Mouse (Mus musculus): ENCODE measurements around the gene Rad51b.

The Rad51b gene

DNA sequence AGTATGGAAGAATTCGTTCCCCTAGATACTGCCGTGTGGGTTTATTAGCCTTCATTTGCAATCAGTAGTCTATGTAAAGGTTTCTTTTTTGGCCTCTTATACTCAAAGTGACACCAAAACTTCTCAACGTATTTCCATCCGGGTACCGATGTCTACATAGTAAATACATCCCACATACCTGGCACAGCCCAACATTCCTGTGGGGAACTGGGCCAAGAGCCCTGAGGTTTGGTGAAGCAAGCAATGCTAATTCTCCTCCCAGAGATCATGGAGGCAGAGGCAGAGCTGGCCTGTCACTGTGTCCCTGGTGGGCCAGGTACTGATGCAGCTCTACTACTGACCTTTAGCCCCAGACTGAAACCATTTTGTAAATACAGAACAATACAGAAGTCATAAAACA is 512.4 kb downstream of the Rad51b start:
- 85% methylated on average over 5 of the region's 5 CpGs for WGBS

DNA sequence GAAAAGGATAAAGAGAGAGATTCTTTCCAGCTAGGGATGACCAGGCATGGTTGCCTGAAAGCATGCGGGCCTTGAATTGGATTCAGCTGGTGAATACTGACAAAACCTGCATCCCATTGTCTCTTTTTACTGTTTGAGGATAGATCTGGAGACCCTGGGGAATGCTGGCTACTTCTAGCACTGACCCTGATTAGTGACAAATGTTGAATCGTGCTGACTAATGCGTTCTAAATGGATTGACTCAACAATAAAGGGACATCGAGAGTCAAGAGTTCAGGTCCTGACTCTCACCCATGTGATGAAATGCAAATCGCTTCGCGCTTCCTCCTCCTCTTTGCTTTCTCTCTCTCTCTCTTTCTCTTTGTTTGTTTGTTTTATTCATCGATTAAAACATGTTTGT is 515.3 kb downstream of the Rad51b start:
- WGBS = 86% methylated on average over 8 of the region's 8 CpGs

DNA sequence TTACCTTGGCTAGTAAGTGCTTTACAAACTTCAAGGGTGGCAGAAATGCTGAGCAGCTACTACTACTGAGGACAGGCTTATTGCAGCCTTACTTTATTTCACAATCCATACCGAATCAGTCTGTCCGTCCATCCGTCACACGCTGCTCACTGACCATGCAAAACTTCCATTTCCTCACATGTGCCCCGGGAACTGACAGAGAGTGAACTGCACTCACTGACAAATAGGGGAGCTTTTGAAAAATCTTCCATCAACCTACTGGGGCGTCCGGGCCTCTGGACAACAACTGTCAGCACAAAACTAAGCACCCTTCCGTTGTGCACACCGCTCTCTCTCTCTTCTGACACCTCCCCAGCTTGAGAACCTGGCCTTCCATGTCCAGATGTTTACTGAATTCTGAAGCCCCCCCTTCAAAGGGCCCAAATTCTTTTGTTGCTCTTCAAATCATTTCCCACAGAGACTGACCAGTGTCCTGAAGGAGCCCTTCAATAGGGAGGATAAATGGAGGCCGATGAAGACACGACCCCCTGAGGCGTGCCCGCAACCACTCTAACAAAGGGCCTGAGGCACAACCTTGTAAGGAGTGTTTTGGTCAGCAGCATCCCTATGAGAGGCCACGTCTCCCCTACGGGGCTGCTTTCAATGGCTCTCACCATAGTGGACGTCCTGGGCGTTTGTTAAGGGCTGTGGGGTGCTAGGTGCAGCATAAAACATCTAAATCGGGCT is 515.9 kb downstream of the Rad51b start:
- WGBS = 89% methylated on average over 18 of the region's 18 CpGs

DNA sequence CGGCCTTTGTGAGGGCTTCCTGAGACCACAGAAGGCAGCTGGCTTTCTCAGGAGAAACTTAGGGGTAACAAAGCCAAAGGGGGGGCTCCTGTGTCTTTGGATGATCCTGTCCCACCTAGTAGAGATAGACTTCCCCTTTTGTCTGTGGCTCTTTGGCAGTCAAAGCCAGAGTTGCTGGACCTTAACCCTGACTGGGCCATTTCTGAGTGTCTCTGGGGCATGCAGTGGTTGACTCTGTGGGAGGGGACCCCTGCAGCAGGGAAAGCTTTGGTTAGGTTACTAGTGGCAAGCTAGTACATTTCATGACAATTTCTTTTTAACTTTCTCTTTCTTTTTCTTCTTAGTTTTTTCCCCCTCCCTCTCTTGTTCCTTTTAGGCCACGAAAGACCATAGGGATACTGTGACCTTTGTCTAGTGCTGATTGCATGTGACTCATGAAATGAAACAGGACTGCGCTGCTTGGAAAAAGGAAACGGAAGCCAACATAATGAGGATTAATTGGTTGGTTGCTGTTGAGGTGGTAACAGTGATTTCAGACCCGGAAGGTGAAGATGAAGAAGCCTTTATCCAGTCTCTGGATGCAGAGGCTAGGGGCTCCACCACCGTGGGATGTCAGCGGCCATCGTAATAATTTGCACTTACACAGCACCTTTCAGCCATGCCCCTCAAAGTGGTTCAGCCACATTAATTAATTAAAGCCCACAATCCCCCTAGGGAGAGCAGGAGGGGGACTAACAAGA is 516.7 kb downstream of the Rad51b start:
- WGBS = 81% methylated on average over 8 of the region's 8 CpGs

DNA sequence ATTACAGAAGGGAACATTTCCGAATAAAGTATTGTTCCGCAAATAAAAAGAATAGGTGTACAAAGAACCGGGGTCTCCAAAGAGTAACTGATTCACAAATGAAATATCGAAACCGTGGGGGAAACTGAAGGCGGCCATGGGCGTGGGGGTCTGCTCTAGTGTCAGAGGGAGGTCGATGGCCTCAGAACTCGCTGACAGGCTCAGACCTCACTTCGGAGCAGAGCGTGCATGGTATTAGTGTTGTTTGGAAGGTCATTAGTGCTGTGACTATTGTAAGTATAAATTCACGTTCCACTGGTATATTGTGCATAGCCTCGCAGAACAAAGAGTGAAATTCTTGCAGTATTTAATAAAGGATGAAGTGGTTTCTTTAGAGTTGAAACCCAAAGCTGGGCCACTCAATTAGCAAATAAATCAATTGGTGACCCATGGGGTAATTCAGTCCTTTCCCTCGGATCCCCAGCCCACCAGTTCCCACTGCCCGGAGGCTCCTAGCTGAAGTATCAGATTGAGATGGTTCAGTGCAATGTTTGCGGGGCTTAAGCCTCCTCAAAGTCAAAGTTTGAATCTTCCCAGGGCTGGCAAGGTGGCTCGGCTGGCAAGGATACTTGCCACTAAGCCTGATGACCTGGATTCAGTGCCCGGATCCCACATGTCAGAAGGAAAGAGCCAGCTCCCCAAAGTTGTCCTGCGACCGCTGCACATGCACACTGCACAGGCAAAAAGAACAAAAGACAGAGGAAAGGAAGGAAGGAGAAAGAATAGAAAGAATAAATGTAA is 517.4 kb downstream of the Rad51b start:
- WGBS = 80% methylated on average over 20 of the region's 20 CpGs

DNA sequence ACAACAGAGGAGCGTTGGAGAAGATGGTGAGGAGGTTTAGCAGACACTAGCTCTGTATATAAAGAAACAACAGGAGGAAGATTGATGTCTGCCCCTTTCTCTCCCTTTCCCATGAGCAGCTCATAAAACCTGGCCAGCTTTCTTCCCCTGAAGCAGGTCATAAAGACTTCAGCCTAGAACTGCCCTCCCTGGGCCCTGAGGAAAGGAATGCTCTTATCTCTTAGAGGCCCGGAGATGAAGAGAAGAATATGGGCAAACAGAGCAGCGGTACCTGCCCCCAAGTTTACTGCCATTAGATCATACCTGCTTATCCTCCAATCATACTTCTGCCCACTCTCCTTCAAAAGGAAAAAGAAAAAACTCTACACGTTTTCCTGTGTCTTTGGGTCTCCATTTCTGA is 519.2 kb downstream of the Rad51b start:
- WGBS = 96% methylated on average over 4 of the region's 4 CpGs

DNA sequence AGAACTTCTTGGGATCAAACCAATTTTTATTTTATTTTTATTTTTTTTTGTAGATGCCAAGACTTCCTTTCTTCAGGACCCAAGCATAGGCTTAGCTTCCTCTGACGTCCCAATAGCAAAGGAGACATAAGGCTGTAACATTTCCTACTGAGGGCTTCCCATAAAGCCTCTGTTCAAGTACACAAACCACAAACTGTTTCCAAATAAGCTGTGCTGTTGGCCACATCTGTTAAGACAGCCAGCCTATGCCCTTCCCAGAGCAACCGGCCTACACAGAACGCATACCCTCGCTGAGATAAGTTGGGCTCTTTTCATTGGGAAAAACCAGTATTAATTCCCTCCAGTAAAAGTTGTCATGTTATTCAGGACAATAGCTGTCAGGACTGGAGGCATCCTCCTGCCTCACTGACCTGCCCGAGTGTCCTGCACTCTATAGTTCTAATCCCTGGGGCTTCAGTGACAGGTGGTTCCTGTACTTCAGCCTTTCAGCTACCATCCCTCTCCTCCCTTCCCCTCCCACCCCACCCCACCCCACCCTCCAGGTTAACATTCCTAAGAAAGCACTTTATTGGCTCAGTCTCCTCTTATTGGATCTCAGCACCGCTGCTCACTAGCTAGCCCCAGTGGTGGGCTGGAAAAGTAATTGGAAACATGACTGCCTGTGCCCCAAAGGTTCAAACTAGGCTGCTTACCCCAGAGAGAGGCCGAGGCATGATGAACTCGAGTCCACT is 523.3 kb downstream of the Rad51b start:
- WGBS = 90% methylated on average over 8 of the region's 8 CpGs

DNA sequence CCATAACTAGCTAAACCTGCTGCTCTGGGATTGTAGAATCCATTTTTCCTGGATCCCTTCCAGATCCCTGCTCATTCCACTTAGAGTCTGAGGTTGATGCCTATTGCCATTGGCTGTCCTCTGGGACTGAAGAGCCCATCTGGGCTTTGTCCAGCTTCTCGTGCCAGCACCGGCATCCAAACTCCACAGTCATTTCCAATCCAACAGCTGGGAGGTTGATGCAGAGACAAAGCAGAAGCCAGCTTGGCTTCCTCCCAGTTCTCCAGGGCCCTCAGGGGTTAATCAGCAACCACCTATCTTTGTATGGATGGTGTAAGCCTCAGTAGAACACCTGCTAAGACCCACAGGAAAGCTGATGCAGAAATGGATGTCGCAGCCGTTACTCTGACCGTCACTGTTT is 524.8 kb downstream of the Rad51b start:
- 71% methylated on average over 5 of the region's 5 CpGs for WGBS

DNA sequence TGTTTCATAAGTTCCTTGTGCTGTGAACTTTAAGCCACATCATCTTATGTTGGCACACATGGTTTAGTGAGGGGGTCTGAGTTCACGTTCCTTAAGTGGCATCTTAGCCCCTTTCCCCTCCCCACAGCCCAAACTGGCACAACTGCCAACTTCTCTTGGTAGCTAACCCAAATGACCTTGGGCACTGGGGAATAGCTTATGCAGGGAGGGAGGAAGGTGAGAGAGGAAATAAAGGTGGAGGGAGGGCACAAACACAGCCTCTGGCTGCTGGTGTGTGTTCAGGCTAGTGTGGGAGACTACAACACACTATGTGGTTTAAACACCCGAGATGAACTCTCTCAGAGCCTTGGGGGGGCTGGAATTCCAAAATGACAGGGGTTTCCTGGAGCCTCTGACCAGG is 525.3 kb downstream of the Rad51b start:
- WGBS = 82% methylated on average over 2 of the region's 2 CpGs

DNA sequence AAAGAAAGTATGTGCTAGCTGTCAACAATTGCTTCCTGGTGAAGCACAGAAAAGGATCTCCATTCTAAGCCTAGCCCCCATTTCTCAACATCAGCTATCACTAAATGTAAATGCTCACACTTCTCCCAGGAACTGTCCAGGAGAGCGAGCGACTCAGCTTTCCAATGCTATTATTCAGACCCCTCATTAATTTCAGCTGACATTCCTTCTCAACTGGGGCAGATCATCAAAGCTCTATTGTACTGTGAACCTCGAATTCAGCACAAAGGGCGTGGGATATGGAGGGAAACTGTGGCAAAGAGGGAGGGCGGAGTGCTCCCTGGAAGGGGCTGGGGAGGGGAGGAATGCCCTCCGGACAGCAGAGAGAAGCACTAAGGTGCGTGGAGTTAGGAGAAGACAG is 528.8 kb downstream of the Rad51b start:
- 62% methylated on average over 7 of the region's 7 CpGs for WGBS

DNA sequence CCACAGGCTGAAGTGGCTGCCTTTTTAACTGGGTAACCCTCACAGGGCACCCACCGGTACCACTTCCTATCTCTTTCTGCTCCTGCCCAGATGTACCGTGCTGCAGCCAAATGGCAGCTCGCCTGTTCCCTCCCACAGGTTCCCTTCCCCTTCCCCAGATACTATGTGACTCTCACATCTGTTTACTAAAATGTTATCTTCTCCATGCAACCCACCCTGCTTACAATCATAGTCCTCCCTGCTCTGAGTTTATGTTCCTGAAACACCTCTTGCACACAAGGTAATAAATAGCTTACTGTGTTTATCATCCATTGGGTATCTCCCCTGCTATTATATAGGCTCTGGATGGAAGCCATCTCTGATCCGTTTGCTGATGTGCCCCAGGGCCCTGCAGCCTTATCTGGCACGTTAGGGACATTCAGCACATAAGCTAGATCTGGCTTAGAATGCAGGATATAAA is 530.2 kb downstream of the Rad51b start:
- 76% methylated on average over 5 of the region's 5 CpGs for WGBS

DNA sequence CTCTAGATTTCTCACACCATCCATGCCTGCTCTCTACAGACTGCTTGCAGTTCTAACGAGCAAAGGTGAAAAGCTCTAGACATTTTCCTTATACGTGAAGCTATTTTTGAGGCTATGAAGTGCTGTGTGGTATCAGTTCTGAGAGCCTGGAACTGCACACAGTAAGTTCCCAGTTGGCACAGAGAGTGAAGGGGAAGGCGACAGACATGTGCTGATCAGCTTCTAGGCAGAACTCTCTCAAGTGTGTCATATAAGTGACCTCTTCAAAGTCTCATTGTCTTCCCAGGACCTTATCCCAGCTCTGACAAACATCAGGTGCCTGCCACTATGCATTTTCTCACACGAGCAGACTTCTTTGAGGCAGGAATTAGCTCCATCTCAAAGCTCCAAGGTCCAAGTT is 530.7 kb downstream of the Rad51b start:
- WGBS = 76% methylated on average over 4 of the region's 4 CpGs

DNA sequence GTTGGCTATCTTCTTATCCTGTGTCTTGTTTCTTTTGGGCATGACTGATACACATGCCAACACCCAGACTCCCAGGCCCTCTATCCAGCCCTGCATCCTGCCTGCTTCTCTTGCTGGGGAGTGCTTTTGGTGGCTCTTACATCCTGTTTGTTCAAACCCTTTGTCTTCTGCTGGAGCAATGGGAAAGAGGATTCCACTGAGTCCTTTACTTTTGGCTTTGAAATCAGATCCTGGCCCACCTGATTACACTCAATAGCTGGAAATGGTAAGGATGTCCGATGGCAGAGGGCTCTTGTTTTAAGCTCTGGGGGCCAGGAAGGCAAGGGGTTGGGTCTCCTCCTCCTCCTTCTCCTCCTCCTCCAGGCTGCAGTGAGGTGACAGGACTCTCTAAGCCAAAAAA is 533.6 kb downstream of the Rad51b start:
- WGBS = 55% methylated on average over 1 of the region's 1 CpGs

DNA sequence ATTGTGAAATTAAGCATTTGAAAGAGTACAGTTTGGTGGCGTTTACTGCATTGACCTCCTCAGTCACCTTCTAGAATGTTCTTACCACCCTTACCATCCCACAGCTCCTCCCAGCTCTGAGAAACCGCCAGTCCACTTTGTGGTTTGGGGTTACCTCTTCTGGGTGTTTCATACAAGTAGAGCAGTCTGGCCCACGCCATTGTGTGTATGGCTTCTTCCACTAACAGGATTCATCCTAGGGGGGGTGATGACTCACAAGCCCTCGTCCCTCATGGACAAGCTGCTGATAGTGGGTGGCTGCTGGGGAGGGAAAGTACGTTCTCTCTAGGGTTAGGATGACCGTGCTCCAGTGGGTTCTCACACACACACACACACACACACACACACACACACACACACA is 535.5 kb downstream of the Rad51b start:
- WGBS = 76% methylated on average over 6 of the region's 6 CpGs

DNA sequence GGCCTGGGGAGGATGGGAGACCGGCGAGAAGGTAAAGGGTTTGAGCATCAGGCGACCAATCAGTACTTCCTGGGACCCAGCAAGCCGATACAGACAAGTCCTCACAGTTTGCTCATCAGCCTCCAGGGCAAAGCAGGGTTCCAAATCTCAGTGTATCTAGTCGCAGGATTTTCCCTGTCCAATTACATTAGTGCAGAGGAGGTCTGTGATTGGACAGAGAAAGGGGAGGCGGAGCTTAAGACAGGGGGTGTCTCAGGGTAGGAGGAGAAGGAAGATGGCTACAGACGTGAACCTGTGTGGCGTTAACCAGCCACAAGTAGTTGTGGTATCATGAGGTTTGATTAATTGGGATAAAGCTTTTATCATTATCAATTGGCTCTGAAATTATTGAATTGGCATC is 538.4 kb downstream of the Rad51b start:
- WGBS = 97% methylated on average over 8 of the region's 8 CpGs

DNA sequence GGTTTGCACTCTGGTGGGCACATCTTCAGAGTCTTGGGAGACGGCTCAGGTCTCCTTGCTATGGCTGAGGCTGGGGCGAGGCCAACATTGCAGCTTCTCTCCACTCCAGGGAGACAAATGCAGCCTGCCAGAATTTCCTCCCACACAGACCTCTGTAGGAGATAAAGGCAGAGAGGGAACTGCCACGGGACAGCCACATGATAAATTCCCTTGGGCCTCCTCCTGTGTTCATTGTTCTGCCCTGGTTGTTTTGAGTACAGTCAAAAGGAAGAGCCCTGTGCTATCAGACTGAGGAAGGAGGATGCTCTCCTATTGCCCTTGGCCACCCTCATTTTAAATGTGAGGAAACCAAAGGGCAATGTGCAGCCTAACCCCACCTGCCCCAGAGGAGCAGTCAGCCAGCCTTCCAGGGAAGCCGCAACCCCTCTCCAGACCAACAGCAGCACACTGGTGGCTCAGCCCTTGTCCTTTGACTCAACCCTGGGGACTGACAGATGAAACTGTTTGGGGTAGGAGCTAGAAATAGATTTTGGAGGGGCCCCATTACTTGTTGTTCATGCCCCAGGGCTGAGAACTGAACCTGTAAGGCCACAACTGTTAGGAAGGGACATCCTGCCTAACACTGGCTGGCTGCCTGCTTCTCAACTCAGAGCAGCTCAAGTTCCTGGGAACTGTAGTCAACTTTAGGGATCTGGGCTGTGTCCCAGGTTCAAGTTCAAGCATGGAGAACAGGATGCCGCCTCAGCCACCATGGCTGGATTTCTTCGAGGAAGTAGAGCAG is 541.3 kb downstream of the Rad51b start:
- WGBS = 53% methylated on average over 6 of the region's 6 CpGs

DNA sequence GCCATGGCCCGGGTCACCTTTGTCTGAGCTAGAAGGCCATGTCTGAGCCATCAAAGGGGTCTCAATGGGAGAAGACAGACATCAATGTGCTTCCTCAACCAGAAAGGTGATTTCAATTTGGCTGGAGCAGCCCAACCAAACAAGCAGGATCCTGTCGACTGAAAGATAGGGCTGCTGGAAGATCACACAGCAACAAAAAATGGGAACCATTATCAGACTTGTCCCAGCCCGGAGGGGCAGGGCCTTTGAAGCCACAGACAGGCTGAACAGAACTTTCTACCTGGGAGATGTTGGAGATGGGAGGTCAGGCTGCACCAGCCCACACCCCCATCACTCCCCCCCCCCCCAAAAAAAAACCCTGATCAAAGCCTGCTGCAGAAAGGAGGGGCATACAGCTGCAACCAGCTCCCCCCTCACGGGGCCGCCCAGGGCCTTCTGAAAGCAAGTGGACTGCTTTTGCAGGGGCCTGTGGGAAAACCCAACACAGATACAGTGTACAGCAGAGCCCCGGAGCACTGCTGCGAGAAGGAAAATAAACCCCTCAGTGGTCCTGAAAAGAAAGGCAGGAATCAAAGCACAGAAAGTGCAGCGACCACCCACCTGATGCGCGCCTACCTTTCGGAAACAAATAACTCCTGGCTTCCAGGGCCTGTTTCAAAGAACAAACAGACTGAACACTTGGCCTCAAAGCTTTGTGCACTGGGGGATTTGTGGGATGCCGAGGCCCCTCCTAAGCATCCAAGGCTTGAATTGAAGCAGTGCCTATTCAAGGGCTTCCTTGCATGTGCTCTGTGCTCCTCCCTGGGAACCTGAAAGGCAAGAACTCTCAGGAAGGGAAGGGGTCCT is 542.2 kb downstream of the Rad51b start:
- 79% methylated on average over 12 of the region's 12 CpGs for WGBS

DNA sequence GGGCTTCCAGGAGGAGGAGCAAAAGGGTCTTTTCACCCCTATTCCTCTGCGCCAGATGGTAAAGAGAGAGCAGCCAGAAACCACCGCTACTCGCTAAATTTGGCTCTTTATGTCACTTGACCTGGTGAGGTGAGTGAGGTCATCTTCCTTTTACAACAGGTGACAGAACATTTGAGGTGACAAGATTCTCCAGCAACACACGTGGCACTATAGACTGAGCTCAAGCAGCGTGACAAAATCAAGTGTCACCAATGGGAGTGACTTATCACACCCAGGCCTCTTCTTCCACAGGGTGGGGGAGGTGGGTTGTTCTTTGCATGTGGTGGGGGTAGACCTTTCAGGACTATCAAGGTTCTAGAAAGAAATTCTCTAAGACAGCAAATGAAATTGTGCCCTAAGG is 543.4 kb downstream of the Rad51b start:
- WGBS = 89% methylated on average over 5 of the region's 5 CpGs

DNA sequence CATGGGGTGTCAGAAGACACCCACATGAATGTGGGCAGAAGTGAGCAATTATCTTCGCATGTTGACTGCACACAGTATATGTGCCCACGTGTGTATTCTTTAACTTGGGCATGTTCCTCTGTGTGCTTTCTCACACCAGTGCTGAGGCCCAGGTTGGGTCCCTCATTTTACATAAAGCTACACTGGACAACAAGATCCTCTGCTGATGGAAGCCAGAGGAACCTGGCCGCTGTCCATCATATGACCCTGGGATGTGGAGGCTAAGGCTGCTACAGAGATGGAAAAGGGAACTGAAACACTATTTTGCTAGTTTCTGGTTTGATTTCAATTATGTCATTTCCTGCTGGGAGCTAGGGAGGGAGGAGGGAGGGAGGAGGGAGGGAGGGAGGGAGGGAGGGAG is 544.2 kb downstream of the Rad51b start:
- WGBS = 77% methylated on average over 3 of the region's 3 CpGs

DNA sequence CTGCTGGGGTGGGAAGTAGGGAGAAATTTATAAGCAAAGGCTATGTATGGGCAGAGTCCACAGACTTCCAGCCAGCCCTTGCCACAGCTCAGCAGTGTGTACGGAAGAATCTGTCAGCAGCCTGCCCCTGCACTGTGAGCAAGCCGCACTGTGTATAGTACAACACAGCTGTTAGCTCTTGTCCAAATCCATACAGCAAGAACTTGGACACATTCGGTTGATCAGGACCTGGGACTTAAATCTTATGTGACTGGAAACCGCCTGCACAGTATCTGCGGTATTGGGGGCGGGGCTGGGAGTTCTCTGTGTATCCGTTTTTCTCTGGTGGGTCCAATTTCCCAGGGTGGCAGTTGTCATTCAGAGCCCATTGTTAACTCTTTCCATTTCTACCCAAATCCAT is 545.2 kb downstream of the Rad51b start:
- WGBS = 27% methylated on average over 7 of the region's 7 CpGs

Data from cerebral cortex, adult 2 months (tissue).